Mouse (Mus musculus) small intestine, adult 2 months (tissue): ENCODE measurements around the gene Rtn4r.

Experiments used
- CTCF ChIP-seq: fragments of 200-500 bp; IDR thresholded peaks from 2 replicates; pipeline ENCODE4 v1.5.1; 2012; ENCODE audit warnings: low read depth, mild to moderate bottlenecking, control low read depth, inconsistent platforms, low read length, moderate library complexity, mixed read lengths; ENCODE audit not compliant: insufficient replicate concordance, insufficient read length; ENCODE audit errors: extremely low read depth
- POLR2A ChIP-seq: fragments of 200-500 bp; IDR thresholded peaks from 2 replicates; pipeline ENCODE4 v1.6.1; 2012; ENCODE audit warnings: low read depth, mild to moderate bottlenecking, control low read depth, inconsistent platforms, low read length, moderate library complexity

GRCm38 (mm10) chr16:18185715-18186449 lies 58.4 kb downstream of the Rtn4r start:
- TF ChIP-seq CTCF (no peak), POLR2A (no peak)
